Mouse (Mus musculus) cortical plate, adult 2 months (tissue): ENCODE results near the gene Ak5.

Experiments used
- CTCF ChIP-seq: fragments of 200-500 bp; IDR thresholded peaks from 2 replicates; pipeline ENCODE4 v1.5.1; 2011; ENCODE audit warnings: mild to moderate bottlenecking, control low read depth, low read length; ENCODE audit not compliant: insufficient read depth; ENCODE audit errors: extremely low read depth
- POLR2A ChIP-seq: fragments of 200-500 bp; IDR thresholded peaks from 2 replicates; pipeline ENCODE4 v1.6.1; 2011; ENCODE audit warnings: mild to moderate bottlenecking, low read length, control low read depth; ENCODE audit not compliant: insufficient read depth; ENCODE audit errors: extremely low read depth

DNA sequence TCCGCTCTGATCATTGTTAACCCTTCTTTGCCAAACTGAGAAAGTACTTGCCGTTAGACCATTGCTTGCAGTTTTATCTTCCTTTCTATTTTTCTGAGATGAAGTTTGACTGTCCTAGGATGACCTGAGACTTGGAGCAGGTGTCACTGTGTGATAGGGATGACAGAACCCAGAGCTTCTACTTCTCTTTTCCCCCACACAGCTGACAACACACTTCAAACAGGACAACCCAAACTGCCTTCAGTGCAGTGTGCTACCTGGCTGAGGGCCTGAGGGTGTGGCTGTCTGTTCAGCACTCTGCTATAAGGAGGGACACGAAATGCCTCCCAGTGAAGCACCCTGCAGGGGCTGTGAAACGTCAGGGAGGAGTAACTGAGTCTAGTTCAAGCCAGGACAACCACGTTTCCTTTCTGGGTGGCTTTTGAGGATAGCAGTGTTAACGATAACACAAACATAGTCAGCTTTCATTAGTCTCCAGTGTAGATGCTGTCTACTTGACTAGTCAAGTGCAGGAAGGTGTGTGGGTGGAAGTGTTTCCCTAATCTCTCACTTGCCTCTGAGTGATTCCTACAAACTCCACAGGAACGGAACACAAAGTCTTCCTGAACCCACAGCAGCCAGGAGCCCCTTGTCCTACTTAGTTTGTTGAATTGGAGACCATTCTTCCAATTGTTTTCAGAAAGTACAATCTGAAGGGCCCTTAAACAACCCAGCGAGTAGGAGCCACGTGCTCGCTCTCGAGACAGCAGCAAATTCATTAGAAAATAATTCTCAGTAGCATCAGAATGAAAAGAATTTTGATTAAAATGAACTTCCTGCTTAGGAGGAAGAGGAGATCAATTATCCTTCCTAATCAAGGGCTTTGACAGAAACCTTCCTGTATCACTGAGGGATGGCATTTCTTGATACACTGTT, 138.8 kb downstream of the Ak5 start:
- no peak for TF ChIP-seq POLR2A
- no peak for TF ChIP-seq CTCF
